Mouse (Mus musculus) lung, embryonic 16.5 days (tissue): ENCODE results near the gene Asah2. TPM values are rescaled to one million over a fixed set of nuclear protein-coding genes. Genes with fewer than 3 reads are reported as not detected.

Experiments used
- ATAC-seq: fragments of 200-750 bp; cut with Nextera tagmentation; 2 replicates; pipeline ENCODE4 v1.8.0; 2017; ENCODE audit warnings: low read depth, mild to moderate bottlenecking, moderate library complexity
- H3K27ac ChIP-seq: fragments of 300-500 bp; sonication (generic); 2 replicates; pipeline ENCODE4 v1.5.1; 2014; ENCODE audit warnings: mild to moderate bottlenecking, control low read depth, low read length
- H3K27me3 ChIP-seq: fragments of 300-500 bp; sonication (generic); 2 replicates; pipeline ENCODE4 v1.6.1; 2014; ENCODE audit warnings: low read depth, low read length, mixed read lengths; ENCODE audit not compliant: control insufficient read depth, insufficient read depth
- H3K36me3 ChIP-seq: fragments of 300-500 bp; sonication (generic); 2 replicates; pipeline ENCODE4 v1.6.1; 2014; ENCODE audit warnings: low read length; ENCODE audit not compliant: control insufficient read depth, insufficient read depth
- H3K4me1 ChIP-seq: fragments of 300-500 bp; sonication (generic); replicated peaks from 2 replicates; pipeline ENCODE4 v1.6.1; 2014; ENCODE audit warnings: low read length, mixed read lengths; ENCODE audit not compliant: control insufficient read depth, insufficient read depth
- H3K4me2 ChIP-seq: fragments of 300-500 bp; sonication (generic); 2 replicates; pipeline ENCODE4 v1.6.1; 2014; ENCODE audit warnings: low read depth, low read length, control low read depth
- H3K4me3 ChIP-seq: fragments of 300-500 bp; sonication (generic); 2 replicates; pipeline ENCODE4 v1.5.1; 2014; ENCODE audit warnings: mild to moderate bottlenecking, low read length, control low read depth
- H3K9ac ChIP-seq: fragments of 300-500 bp; sonication (generic); 2 replicates; pipeline ENCODE4 v1.6.1; 2014; ENCODE audit warnings: low read length, control low read depth
- H3K9me3 ChIP-seq: fragments of 300-500 bp; sonication (generic); 2 replicates; pipeline ENCODE4 v1.6.1; 2016; ENCODE audit warnings: low read length; ENCODE audit not compliant: control insufficient read depth
- WGBS: fragments of 180-500 bp; shearing (Covaris S2); extraction: QIAGEN DNeasy Blood & Tissue Kit; methylation state at CpG from one replicate; pipeline ENCODE4 v1.1.7; 2014; 5-methylcytosine and 5-hydroxymethylcytosine counted together
- polyA plus RNA-seq: library from polyadenylated mRNA; unstranded; fragments of >200 nt; fragmentation: Nextera tagmentation; extraction: Ambion mirVana; gene quantifications from 2 replicates; pipeline ENCODE4 v1.2.1, GENCODE M21; 2015

Gene Asah2
- polyA plus RNA-seq, 1 experiment from 2014 or later: 2.2 TPM

DNA sequence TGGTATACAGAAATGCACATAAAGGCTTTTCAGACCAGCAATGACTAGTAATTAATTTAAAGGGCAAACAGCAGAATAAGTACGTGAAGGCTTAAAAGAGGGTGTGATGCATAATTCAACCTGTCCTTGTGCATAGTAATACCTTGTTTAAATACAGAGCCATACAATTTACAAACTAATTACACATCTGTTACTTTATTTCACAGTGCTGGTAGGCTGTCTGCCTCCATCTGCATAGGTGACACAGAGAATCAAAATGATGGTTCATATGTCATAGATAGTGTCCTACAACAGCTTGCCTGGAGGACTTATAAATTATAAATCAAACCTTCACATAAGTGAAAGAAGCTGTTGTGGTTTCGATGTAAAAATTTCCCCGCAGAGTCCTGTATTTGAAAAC is 82.6 kb downstream of the Asah2 start:
- no peak for ATAC-seq
- H3K4me2 ChIP-seq: no peak overlapping the region

DNA sequence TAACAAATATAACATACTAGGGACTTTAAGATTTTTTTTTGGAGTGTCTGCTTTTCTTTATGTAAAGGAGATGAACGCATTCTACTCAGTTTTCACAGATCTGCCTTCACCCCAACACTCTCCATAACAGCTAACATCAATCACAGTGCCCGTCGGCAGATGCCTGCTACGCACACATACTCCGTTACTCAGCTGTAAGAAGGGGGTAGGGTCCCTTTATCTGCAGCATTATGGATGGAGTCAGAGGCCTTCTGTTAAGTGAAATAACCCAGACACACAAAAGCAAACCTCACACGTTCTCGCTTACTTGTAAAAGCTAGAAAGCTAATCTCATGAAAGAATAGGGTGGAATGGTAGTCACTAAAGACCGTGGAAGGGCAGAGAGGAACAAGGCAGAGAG is 88.3 kb downstream of the Asah2 start:
- no peak overlapping the region for H3K27ac ChIP-seq
- 42% methylated on average over 8 of the region's 8 CpGs for WGBS
- H3K4me3 ChIP-seq: no peak overlapping the region
- no peaks in the 10 kb centered on the region; the same call in 1 of the 2 replicates for H3K36me3 ChIP-seq
- H3K9ac ChIP-seq: no peak overlapping the region
- no peaks in the 10 kb centered on the region for H3K27me3 ChIP-seq
- H3K4me2 ChIP-seq: no peak overlapping the region
- ATAC-seq: no peak
- H3K4me1 ChIP-seq: no peaks in the 10 kb centered on the region
- no peaks in the 10 kb centered on the region for H3K9me3 ChIP-seq

More for the DNA sequence above, 82.6 kb downstream of the Asah2 start:
- H3K27me3 ChIP-seq: no peaks in the 10 kb centered on the region
- no peak overlapping the region for H3K9ac ChIP-seq
- H3K36me3 ChIP-seq: no peaks in the 10 kb centered on the region; the same call in 1 of the 2 replicates
- no peak overlapping the region for H3K4me3 ChIP-seq
- 91% methylated on average over 3 of the region's 3 CpGs for WGBS
- no peak overlapping the region for H3K27ac ChIP-seq
- no peaks in the 10 kb centered on the region for H3K9me3 ChIP-seq
- H3K4me1 ChIP-seq: no peaks in the 10 kb centered on the region

GRCm38 (mm10) chr19:32018585-32018984 is 89.4 kb downstream of the Asah2 start:
- Histone ChIP-seq H3K4me1 (no peaks in the 10 kb centered on the region), H3K9me3 (no peaks in the 10 kb centered on the region), H3K4me3 (no peak overlapping the region), H3K9ac (no peak overlapping the region), H3K27ac (no peak overlapping the region), H3K36me3 (no peaks in the 10 kb centered on the region; the same call in 1 of the 2 replicates), H3K4me2 (no peak overlapping the region), H3K27me3 (no peaks in the 10 kb centered on the region)
- no peak for ATAC-seq
- 63% methylated on average over 7 of the region's 7 CpGs for WGBS

DNA sequence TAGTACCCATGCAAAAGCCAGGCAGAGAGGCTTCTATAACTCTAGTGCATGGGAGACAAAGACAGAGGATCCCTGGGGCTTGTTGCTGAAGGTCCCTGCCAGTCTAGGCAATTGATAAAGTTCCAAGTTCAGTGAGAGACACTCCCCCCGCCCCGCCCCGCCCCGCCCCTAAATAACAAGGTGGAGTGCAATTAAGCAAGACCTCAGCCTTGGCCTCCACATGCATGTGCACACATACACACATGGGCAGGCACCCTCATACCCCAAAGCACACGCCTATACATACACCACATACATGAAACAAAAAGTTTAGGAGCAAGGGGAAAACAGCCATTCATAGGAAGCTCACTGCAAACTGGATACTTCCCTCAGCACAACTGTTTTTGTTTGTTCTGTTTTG is 90.0 kb downstream of the Asah2 start:
- H3K27me3 ChIP-seq: no peaks in the 10 kb centered on the region
- no peaks in the 10 kb centered on the region for H3K4me1 ChIP-seq
- ATAC-seq: no peak
- no peaks in the 10 kb centered on the region; the same call in 1 of the 2 replicates for H3K36me3 ChIP-seq
- WGBS: 91% methylated on average over 5 of the region's 5 CpGs
- no peaks in the 10 kb centered on the region for H3K9me3 ChIP-seq
- H3K27ac ChIP-seq: no peak overlapping the region
- H3K4me3 ChIP-seq: no peak overlapping the region
- no peak overlapping the region for H3K9ac ChIP-seq
- H3K4me2 ChIP-seq: no peak overlapping the region

DNA sequence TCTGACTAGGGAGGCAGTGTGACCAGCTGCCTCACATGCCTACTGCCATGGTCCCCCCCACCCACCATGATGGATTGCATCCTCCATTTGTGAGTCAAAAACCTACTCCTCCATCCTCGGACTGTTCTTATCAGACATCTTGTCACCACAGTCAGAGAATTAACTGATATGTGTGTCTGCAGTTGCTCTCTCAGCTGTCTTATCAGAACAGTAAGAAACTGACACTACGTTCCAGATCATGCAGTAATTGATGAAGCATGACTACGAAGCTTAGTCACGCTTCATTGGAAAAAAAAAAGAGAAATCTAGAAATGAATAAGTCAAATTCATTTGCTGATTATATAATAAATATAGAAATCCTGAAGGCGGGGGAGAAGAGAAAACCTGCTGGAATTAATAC is 105.4 kb downstream of the Asah2 start:
- no peaks in the 10 kb centered on the region for H3K9me3 ChIP-seq
- no peaks in the 10 kb centered on the region for H3K36me3 ChIP-seq
- no peaks in the 10 kb centered on the region for H3K27me3 ChIP-seq
- H3K4me1 ChIP-seq: no peaks in the 10 kb centered on the region
- H3K27ac ChIP-seq: no peak overlapping the region
- no peak overlapping the region for H3K4me2 ChIP-seq
- no peak overlapping the region for H3K9ac ChIP-seq
- ATAC-seq: no peak
- 65% methylated on average over 5 of the region's 5 CpGs for WGBS
- H3K4me3 ChIP-seq: no peak overlapping the region

DNA sequence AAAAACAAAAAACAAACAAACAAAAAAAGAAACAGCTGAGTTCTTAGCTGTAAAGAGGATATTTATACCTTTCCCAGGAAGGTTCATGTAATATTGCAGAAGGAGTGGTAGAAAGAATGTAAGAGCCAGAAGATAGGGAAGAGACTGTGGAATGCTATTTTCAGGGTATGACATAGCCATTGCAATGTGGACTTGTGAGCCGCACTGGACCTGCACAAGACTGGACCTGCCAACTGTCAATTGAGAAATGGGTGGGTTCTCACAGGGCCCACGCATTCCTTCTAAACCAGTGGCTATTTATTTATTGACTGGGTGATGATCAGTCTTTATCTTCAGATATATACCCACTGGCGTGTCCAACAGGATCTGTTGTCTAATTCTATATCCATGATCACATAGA is 111.1 kb downstream of the Asah2 start:
- H3K27ac ChIP-seq: no peak overlapping the region
- no peaks in the 10 kb centered on the region for H3K4me1 ChIP-seq
- H3K36me3 ChIP-seq: no peaks in the 10 kb centered on the region
- WGBS: 89% methylated on average over 3 of the region's 3 CpGs
- ATAC-seq: no peak
- no peaks in the 10 kb centered on the region for H3K9me3 ChIP-seq
- H3K4me2 ChIP-seq: no peak overlapping the region
- H3K4me3 ChIP-seq: no peak overlapping the region
- no peaks in the 10 kb centered on the region for H3K27me3 ChIP-seq
- no peak overlapping the region for H3K9ac ChIP-seq

- Histone ChIP-seq H3K4me2 (no peak overlapping the region), H3K27me3 (no peaks in the 10 kb centered on the region), H3K4me1 (no peaks in the 10 kb centered on the region), H3K9ac (no peak overlapping the region), H3K27ac (no peak overlapping the region), H3K4me3 (no peak overlapping the region), H3K9me3 (no peaks in the 10 kb centered on the region), H3K36me3 (no peaks in the 10 kb centered on the region)
- 94% methylated on average over 6 of the region's 6 CpGs for WGBS
- no peak for ATAC-seq
Observed at GRCm38 (mm10) chr19:31991057-31991456, 117.0 kb downstream of the Asah2 start.

DNA sequence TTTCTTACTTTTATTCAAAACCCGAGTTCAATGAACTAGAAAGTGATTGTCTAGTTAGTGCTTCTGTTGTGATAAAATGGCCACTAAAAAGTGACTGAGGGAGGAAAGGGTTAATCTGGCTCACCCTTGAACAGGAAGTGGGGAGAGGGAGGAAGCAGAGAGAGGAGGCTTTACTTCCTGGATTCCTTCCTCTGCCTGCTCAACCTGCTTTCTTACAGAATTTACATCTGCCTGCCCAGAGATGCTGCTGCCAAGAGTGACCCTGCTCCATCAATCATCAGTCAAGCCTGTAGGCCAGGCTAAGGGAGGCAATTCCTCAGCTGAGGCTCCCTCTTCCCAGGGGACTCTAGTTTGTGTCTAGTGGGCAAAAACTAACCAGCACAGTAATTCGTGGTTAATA is 132.1 kb downstream of the Asah2 start:
- H3K27me3 ChIP-seq: no peaks in the 10 kb centered on the region; the same call in 1 of the 2 replicates
- 51% methylated on average over 2 of the region's 2 CpGs for WGBS

GRCm38 (mm10) chr19:31971998-31972397 is 136.0 kb downstream of the Asah2 start:
- peak; percentile 64; the same call in 1 of the 2 replicates for ATAC-seq

More for the DNA sequence above, 132.1 kb downstream of the Asah2 start:
- Histone ChIP-seq H3K4me2 (no peak overlapping the region), H3K9ac (no peak overlapping the region), H3K9me3 (no peaks in the 10 kb centered on the region), H3K4me1 (no peaks in the 10 kb centered on the region), H3K27ac (no peak overlapping the region), H3K36me3 (no peaks in the 10 kb centered on the region), H3K4me3 (no peak overlapping the region)
- no peak for ATAC-seq

GRCm38 (mm10) chr19:31971405-31971804 is 136.6 kb downstream of the Asah2 start:
- Histone ChIP-seq H3K9ac (no peak overlapping the region), H3K27me3 (no peaks in the 10 kb centered on the region; the same call in 1 of the 2 replicates), H3K36me3 (no peaks in the 10 kb centered on the region), H3K4me3 (no peak overlapping the region), H3K27ac (no peak overlapping the region), H3K4me1 (no peaks in the 10 kb centered on the region), H3K4me2 (no peak overlapping the region), H3K9me3 (no peaks in the 10 kb centered on the region)
- ATAC-seq: no peak
- WGBS: 38% methylated on average over 3 of the region's 3 CpGs

More at GRCm38 (mm10) chr19:31971998-31972397, 136.0 kb downstream of the Asah2 start:
- H3K27me3 ChIP-seq: no peaks in the 10 kb centered on the region; the same call in 1 of the 2 replicates
- no peak overlapping the region for H3K27ac ChIP-seq
- H3K4me3 ChIP-seq: no peak overlapping the region
- H3K9me3 ChIP-seq: no peaks in the 10 kb centered on the region
- H3K4me1 ChIP-seq: no peaks in the 10 kb centered on the region
- no peaks in the 10 kb centered on the region for H3K36me3 ChIP-seq
- H3K4me2 ChIP-seq: no peak overlapping the region
- H3K9ac ChIP-seq: no peak overlapping the region
- 4% methylated on average over 6 of the region's 6 CpGs for WGBS
